11 mouse cellular contexts compared by ENCODE assay signal in genomic region chr3:84059261-84059660, GRCm38 (mm10). TPM values are rescaled to one million over a fixed set of nuclear protein-coding genes. Genes with fewer than 3 reads are reported as not detected.
DNase-seq lines count a peak whose midpoint lies in the region; ATAC-seq and TF ChIP-seq lines count a peak whose summit lies in the region.
"Had no signal": no experiment of that assay in that cellular context is flagged by ENCODE, and none has a peak within 500 bp of the region (broad histone marks: within the 10 kb centered on the region; RNA-seq: fewer than 3 reads in every experiment).

No protein-coding gene starts in this region.

- 54% methylated on average over 13 of the region's 13 CpGs for WGBS in heart, embryonic 13.5 days
- WGBS in midbrain, embryonic 11.5 days: 70% methylated on average over 13 of the region's 13 CpGs
- 57% methylated on average over 13 of the region's 13 CpGs for WGBS in midbrain, embryonic 15.5 days
- WGBS in forebrain, postnatal 0 days: 40% methylated on average over 13 of the region's 13 CpGs

- H3K36me3 ChIP-seq in heart, embryonic 13.5 days: no peaks in the 10 kb centered on the region
- no peaks in the 10 kb centered on the region for H3K36me3 ChIP-seq in midbrain, embryonic 11.5 days (ENCODE audit: control insufficient read depth, insufficient read depth, low read length)
- no peaks in the 10 kb centered on the region for H3K36me3 ChIP-seq in midbrain, embryonic 15.5 days (replicated peaks)
- H3K36me3 ChIP-seq in forebrain, postnatal 0 days (ENCODE audit: insufficient read depth): no peaks in the 10 kb centered on the region
- H3K36me3 ChIP-seq: hindbrain, embryonic 15.5 days had no signal

- H3K27ac ChIP-seq in heart, embryonic 13.5 days (replicated peaks): peak overlapping the region; percentile 58
- H3K27ac ChIP-seq in midbrain, embryonic 11.5 days (ENCODE audit: low read depth, low read length): no peak overlapping the region
- H3K27ac ChIP-seq in midbrain, embryonic 15.5 days: no peak overlapping the region
- no peak overlapping the region for H3K27ac ChIP-seq in forebrain, postnatal 0 days (ENCODE audit: low read depth, low read length)
- H3K27ac ChIP-seq: hindbrain, embryonic 15.5 days had no signal

- H3K4me3 ChIP-seq in heart, embryonic 13.5 days: no peak overlapping the region
- H3K4me3 ChIP-seq in midbrain, embryonic 11.5 days (ENCODE audit: low read depth, low read length): no peak overlapping the region
- H3K4me3 ChIP-seq in midbrain, embryonic 15.5 days: no peak overlapping the region
- H3K4me3 ChIP-seq in forebrain, postnatal 0 days (ENCODE audit: low read depth, low read length): no peak overlapping the region
- H3K4me3 ChIP-seq: hindbrain, embryonic 15.5 days had no signal

- no peak overlapping the region for H3K9ac ChIP-seq in heart, embryonic 13.5 days
- H3K9ac ChIP-seq in midbrain, embryonic 11.5 days (ENCODE audit: low read length): no peak overlapping the region
- no peak overlapping the region for H3K9ac ChIP-seq in midbrain, embryonic 15.5 days
- H3K9ac ChIP-seq in forebrain, postnatal 0 days: no peak overlapping the region
- H3K9ac ChIP-seq: hindbrain, embryonic 15.5 days had no signal

- H3K27me3 ChIP-seq in heart, embryonic 13.5 days (replicated peaks): no peaks in the 10 kb centered on the region
- H3K27me3 ChIP-seq in midbrain, embryonic 11.5 days (ENCODE audit: control insufficient read depth, insufficient read depth, low read length): no peaks in the 10 kb centered on the region
- no peaks in the 10 kb centered on the region for H3K27me3 ChIP-seq in midbrain, embryonic 15.5 days (replicated peaks)
- no peaks in the 10 kb centered on the region for H3K27me3 ChIP-seq in forebrain, postnatal 0 days (ENCODE audit: insufficient read depth, low read length)
- H3K27me3 ChIP-seq: hindbrain, embryonic 15.5 days had no signal

- peak overlapping the region; percentile 37 for H3K4me2 ChIP-seq in heart, embryonic 13.5 days
- H3K4me2 ChIP-seq in midbrain, embryonic 11.5 days: no peak overlapping the region
- no peak overlapping the region for H3K4me2 ChIP-seq in midbrain, embryonic 15.5 days
- no peak overlapping the region for H3K4me2 ChIP-seq in forebrain, postnatal 0 days (ENCODE audit: low read depth)
- H3K4me2 ChIP-seq: hindbrain, embryonic 15.5 days had no signal

- intact Hi-C loops in heart, postnatal 10 days (cut with DNase I): no loop called here

- TF ChIP-seq CTCF in forebrain, postnatal 0 days (IDR thresholded peaks at IDR 0.05; ENCODE audit: low read depth): no peak

- no peak for DNase-seq in heart, postnatal 10 days
- peak; percentile 77 for DNase-seq in midbrain, embryonic 11.5 days (ENCODE audit: low spot score, missing footprints)
- peak; percentile 42 for DNase-seq in forebrain, postnatal 0 days
- peak; percentile 72 for DNase-seq in urinary bladder, postnatal 14 days (ENCODE audit: low spot score)
- no peak for DNase-seq in spleen, postnatal 10 days (ENCODE audit: low spot score in 2 of 2)
- no peak for DNase-seq in adrenal gland, adult 18-20 months (ENCODE audit: low spot score in 2 of 2)
- DNase-seq: lung, postnatal 36 days; spleen, adult 18-20 months had no signal

- peaks cover 23% of the 10 kb centered on the region for H3K4me1 ChIP-seq in heart, embryonic 13.5 days
- no peaks in the 10 kb centered on the region; the same call in 1 of the 2 replicates for H3K4me1 ChIP-seq in midbrain, embryonic 11.5 days (ENCODE audit: control insufficient read depth, insufficient read depth, low read length)
- 0 out of 2 replicates have a peak, but pooled peaks cover 7% of the 10 kb centered on the region for H3K4me1 ChIP-seq in midbrain, embryonic 15.5 days
- no peaks in the 10 kb centered on the region for H3K4me1 ChIP-seq in forebrain, postnatal 0 days (ENCODE audit: insufficient read depth)
- H3K4me1 ChIP-seq: hindbrain, embryonic 15.5 days had no signal

- ATAC-seq in heart, embryonic 13.5 days (ENCODE audit: extremely low read depth, insufficient number of reproducible peaks, low FRiP score, low TSS enrichment): no peak
- ATAC-seq in midbrain, embryonic 11.5 days (ENCODE audit: low FRiP score): no peak
- no peak for ATAC-seq in midbrain, embryonic 15.5 days (replicated peaks)
- peak; percentile 36 for ATAC-seq in forebrain, postnatal 0 days

- 0 out of 2 replicates have a peak, but pooled peaks cover 3% of the 10 kb centered on the region for H3K9me3 ChIP-seq in heart, embryonic 13.5 days
- H3K9me3 ChIP-seq in midbrain, embryonic 11.5 days (ENCODE audit: control insufficient read depth, low read length): no peaks in the 10 kb centered on the region
- no peaks in the 10 kb centered on the region for H3K9me3 ChIP-seq in midbrain, embryonic 15.5 days
- no peaks in the 10 kb centered on the region for H3K9me3 ChIP-seq in forebrain, postnatal 0 days (ENCODE audit: low read length)
- H3K9me3 ChIP-seq: hindbrain, embryonic 15.5 days had no signal

RNA-seq across cellular contexts. Expression of gene Tmem131l, which starts 19.3 kb away (rescaled TPM):
- polyA plus RNA-seq in heart, embryonic 13.5 days (2015; fragmentation: Nextera tagmentation; extraction: Ambion mirVana): 23.8 and 24.0 TPM in 2 replicates
- 10 to 100 TPM; 31.4 to 32.6 TPM for total RNA-seq in heart, postnatal 10 days (2021)
- polyA plus RNA-seq in midbrain, embryonic 11.5 days (2014; fragmentation: Nextera tagmentation; extraction: Ambion mirVana): 67.1 and 76.3 TPM in 2 replicates
- polyA plus RNA-seq in midbrain, embryonic 15.5 days (2015; fragmentation: Nextera tagmentation; extraction: Ambion mirVana): 70.7 and 72.8 TPM in 2 replicates
- 59.3 and 65.0 TPM in 2 replicates for total RNA-seq in forebrain, postnatal 0 days (2014; rRNA removed)
- 32.3 and 37.5 TPM in 2 replicates for polyA plus RNA-seq in forebrain, postnatal 0 days (2015; fragmentation: Nextera tagmentation; extraction: Ambion mirVana)
- 10 to 100 TPM; 14.0 to 26.4 TPM for total RNA-seq in adrenal gland, adult 18-20 months (2021)

Comparison
In these comparisons a context has a peak if more than half of its experiments do, and no peak if none do; other contexts are left out.
1. DNase-seq: peak in midbrain, embryonic 11.5 days (single experiment), forebrain, postnatal 0 days (single experiment) and urinary bladder, postnatal 14 days (single experiment); none in heart, postnatal 10 days (0 of 2), spleen, postnatal 10 days (0 of 2) and adrenal gland, adult 18-20 months (0 of 2).